Mouse (Mus musculus): Measurements from ENCODE around the gene Rora. TPM values are rescaled to one million over a fixed set of nuclear protein-coding genes. Genes with fewer than 3 reads are reported as not detected.

Gene Rora
- polyA plus RNA-seq, 1 experiment from 2014 or later, result 7.8 TPM

DNA sequence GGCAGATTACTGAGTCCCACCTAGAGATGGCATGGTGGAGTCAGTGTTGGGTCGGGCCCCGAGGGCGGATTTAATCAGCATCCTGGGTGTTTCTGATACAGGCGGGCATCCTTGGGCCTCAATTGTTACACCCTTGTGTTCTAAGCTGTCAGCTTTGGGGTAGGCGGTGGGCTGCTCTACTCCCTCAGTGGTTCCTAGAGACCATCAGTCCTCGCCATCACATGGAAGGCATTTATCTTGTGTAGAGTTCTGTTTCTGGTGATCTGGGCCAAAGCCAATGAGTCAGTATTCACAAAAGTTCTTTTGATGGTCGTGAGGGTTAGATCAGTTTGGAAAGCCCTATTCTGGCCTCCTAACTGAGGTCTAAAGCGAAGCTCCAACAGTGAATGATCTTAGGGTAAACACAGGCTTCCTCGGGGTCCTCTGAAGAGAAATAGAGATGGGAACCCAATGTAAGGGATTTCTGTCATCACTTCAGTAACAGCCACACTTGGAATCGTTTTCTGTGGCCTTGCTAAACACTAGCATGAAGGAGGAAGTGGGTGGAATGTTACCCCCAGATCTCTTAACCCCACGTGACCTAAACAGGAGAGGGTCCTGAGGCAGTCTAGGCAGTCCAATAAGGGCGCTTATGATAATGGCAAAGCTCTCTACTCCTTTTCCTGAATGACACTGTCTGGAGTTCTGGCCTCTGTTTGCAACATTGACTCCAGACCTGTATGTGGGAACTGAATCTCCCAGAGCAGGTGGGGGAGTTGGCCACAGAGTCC, 645.2 kb downstream of the Rora start:
- Histone ChIP-seq H3K27me3 (peaks cover 15% of the 10 kb centered on the region), H3K9ac (no peak overlapping the region), H3K4me2 (replicated peaks) (no peak overlapping the region), H3K27ac (no peak overlapping the region), H3K9me3 (replicated peaks) (no peaks in the 10 kb centered on the region), H3K4me1 (peaks cover 16% of the 10 kb centered on the region), H3K4me3 (no peak overlapping the region), H3K36me3 (no peaks in the 10 kb centered on the region)
- ATAC-seq (ENCODE audit: low FRiP score), result no peak
- 76% methylated on average over 12 of the region's 12 CpGs for WGBS

- Histone ChIP-seq H3K9me3 (replicated peaks) (no peaks in the 10 kb centered on the region), H3K4me2 (replicated peaks) (no peak overlapping the region), H3K27me3 (peaks cover 15% of the 10 kb centered on the region), H3K27ac (no peak overlapping the region), H3K4me1 (peaks cover 16% of the 10 kb centered on the region), H3K4me3 (no peak overlapping the region), H3K36me3 (no peaks in the 10 kb centered on the region), H3K9ac (no peak overlapping the region)
- no peak for ATAC-seq (ENCODE audit: low FRiP score)
- 77% methylated on average over 2 of the region's 2 CpGs for WGBS
Measured at GRCm38 (mm10) chr9:69299484-69299883, 645.9 kb downstream of the Rora start.

- H3K4me3 ChIP-seq, result no peak overlapping the region
- ATAC-seq (ENCODE audit: low FRiP score), result no peak
- H3K27ac ChIP-seq, result no peak overlapping the region
- H3K4me2 ChIP-seq (replicated peaks), result no peak overlapping the region
- H3K36me3 ChIP-seq, result no peaks in the 10 kb centered on the region
- peaks cover 19% of the 10 kb centered on the region for H3K4me1 ChIP-seq
- H3K9ac ChIP-seq, result no peak overlapping the region
- H3K9me3 ChIP-seq (replicated peaks), result no peaks in the 10 kb centered on the region
- peaks cover 15% of the 10 kb centered on the region for H3K27me3 ChIP-seq
- 90% methylated on average over 8 of the region's 8 CpGs for WGBS
Measured at GRCm38 (mm10) chr9:69300296-69300695, 646.7 kb downstream of the Rora start.

- no peak overlapping the region for H3K27ac ChIP-seq
- H3K9ac ChIP-seq, result no peak overlapping the region
- ATAC-seq (ENCODE audit: low FRiP score), result no peak
- no peak overlapping the region for H3K4me3 ChIP-seq
- H3K36me3 ChIP-seq, result no peaks in the 10 kb centered on the region
- H3K4me1 ChIP-seq, result peaks cover 19% of the 10 kb centered on the region
- 16% methylated on average over 9 of the region's 9 CpGs for WGBS
- H3K9me3 ChIP-seq (replicated peaks), result no peaks in the 10 kb centered on the region
- no peak overlapping the region for H3K4me2 ChIP-seq (replicated peaks)
- peaks cover 15% of the 10 kb centered on the region for H3K27me3 ChIP-seq
Measured at GRCm38 (mm10) chr9:69301445-69301844, 647.9 kb downstream of the Rora start.

DNA sequence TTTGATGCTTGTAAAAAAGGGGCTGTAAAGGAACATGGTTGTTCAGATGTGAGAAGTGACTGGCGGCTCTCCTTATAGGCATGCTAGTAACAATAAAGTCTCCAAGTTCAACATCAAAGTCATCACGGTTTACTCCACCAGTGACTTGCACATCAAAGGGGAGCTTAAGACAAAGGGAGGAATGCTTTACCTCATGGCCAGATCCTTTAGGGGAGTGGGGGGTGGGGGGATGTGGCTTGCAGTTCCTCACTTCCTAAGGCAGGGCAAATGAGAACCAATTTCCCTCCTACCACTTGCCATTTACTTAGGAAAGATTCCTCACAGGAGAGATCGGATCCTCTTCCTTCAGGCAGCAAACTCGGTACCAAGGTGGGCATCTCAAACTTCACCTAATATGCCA, 648.4 kb downstream of the Rora start:
- Histone ChIP-seq H3K4me3 (no peak overlapping the region), H3K4me2 (replicated peaks) (no peak overlapping the region), H3K27me3 (peaks cover 15% of the 10 kb centered on the region), H3K9me3 (replicated peaks) (no peaks in the 10 kb centered on the region), H3K27ac (no peak overlapping the region), H3K4me1 (peaks cover 19% of the 10 kb centered on the region), H3K36me3 (no peaks in the 10 kb centered on the region), H3K9ac (no peak overlapping the region)
- ATAC-seq (ENCODE audit: low FRiP score), result no peak
- 14% methylated on average over 4 of the region's 4 CpGs for WGBS

DNA sequence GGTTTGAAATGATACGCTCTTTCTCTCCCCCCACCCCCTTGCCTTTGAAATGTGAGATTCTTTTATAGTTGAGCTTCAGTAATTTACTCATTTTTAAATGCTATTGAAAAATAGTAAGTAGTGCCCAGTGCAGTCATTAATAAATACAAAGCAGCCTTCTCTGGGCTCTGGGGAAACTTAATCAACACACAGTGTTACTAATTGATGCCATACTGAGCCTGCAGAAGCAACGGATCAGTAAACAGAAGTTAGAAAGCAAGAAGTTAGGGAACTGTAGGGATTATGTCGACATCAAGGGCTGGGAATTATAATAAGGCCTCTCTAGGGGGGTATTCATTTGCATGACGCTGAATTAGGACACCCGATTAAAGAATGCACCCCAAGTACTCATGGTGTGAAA, 649.3 kb downstream of the Rora start:
- Histone ChIP-seq H3K4me1 (peaks cover 19% of the 10 kb centered on the region), H3K4me2 (replicated peaks) (no peak overlapping the region), H3K27me3 (peaks cover 15% of the 10 kb centered on the region), H3K36me3 (no peaks in the 10 kb centered on the region), H3K9ac (no peak overlapping the region), H3K9me3 (replicated peaks) (no peaks in the 10 kb centered on the region), H3K27ac (no peak overlapping the region), H3K4me3 (no peak overlapping the region)
- ATAC-seq (ENCODE audit: low FRiP score), result no peak
- WGBS, result 10% methylated on average over 5 of the region's 5 CpGs

GRCm38 (mm10) chr9:69303346-69303944, 649.9 kb downstream of the Rora start:
- peaks cover 15% of the 10 kb centered on the region for H3K27me3 ChIP-seq
- no peak overlapping the region for H3K27ac ChIP-seq
- H3K36me3 ChIP-seq, result no peaks in the 10 kb centered on the region
- no peak overlapping the region for H3K9ac ChIP-seq
- no peak for ATAC-seq (ENCODE audit: low FRiP score)
- no peak overlapping the region for H3K4me3 ChIP-seq
- 77% methylated on average over 4 of the region's 4 CpGs for WGBS
- peaks cover 19% of the 10 kb centered on the region for H3K4me1 ChIP-seq
- H3K4me2 ChIP-seq (replicated peaks), result no peak overlapping the region
- H3K9me3 ChIP-seq (replicated peaks), result no peaks in the 10 kb centered on the region

DNA sequence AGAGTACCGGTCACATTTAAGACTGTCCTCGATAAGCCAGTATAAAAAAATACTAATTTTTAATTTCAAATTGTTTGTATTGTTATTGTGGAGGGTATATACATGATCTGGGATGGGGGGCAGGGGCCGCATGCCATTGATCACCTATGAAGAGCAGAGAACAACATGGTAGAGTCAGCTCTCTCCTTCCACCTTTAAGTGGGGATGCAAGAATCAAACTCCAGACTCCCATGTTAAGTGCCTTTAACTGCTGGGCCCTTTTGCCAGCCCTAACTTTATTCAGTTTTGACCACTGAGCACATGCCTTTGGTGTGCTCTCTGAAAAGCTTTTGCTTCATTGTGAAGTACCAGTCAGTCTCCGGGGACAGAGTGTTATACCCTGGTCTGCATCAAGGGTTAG, 650.4 kb downstream of the Rora start:
- ATAC-seq (ENCODE audit: low FRiP score), result no peak
- Histone ChIP-seq H3K4me1 (peaks cover 19% of the 10 kb centered on the region), H3K4me3 (no peak overlapping the region), H3K27ac (no peak overlapping the region), H3K27me3 (peaks cover 15% of the 10 kb centered on the region), H3K9ac (no peak overlapping the region), H3K36me3 (no peaks in the 10 kb centered on the region), H3K4me2 (replicated peaks) (no peak overlapping the region), H3K9me3 (replicated peaks) (no peaks in the 10 kb centered on the region)
- WGBS, result 86% methylated on average over 4 of the region's 4 CpGs

- H3K27me3 ChIP-seq, result peaks cover 15% of the 10 kb centered on the region
- H3K4me3 ChIP-seq, result no peak overlapping the region
- no peaks in the 10 kb centered on the region for H3K36me3 ChIP-seq
- H3K9me3 ChIP-seq (replicated peaks), result no peaks in the 10 kb centered on the region
- 72% methylated on average over 10 of the region's 10 CpGs for WGBS
- H3K4me2 ChIP-seq (replicated peaks), result no peak overlapping the region
- H3K27ac ChIP-seq, result no peak overlapping the region
- peaks cover 19% of the 10 kb centered on the region for H3K4me1 ChIP-seq
- no peak for ATAC-seq (ENCODE audit: low FRiP score)
- H3K9ac ChIP-seq, result no peak overlapping the region
Measured at GRCm38 (mm10) chr9:69304492-69304891, 650.9 kb downstream of the Rora start.

GRCm38 (mm10) chr9:69304991-69305390, 651.4 kb downstream of the Rora start:
- Histone ChIP-seq H3K4me2 (replicated peaks) (no peak overlapping the region), H3K9me3 (replicated peaks) (no peaks in the 10 kb centered on the region)
- WGBS, result 70% methylated on average over 3 of the region's 3 CpGs

DNA sequence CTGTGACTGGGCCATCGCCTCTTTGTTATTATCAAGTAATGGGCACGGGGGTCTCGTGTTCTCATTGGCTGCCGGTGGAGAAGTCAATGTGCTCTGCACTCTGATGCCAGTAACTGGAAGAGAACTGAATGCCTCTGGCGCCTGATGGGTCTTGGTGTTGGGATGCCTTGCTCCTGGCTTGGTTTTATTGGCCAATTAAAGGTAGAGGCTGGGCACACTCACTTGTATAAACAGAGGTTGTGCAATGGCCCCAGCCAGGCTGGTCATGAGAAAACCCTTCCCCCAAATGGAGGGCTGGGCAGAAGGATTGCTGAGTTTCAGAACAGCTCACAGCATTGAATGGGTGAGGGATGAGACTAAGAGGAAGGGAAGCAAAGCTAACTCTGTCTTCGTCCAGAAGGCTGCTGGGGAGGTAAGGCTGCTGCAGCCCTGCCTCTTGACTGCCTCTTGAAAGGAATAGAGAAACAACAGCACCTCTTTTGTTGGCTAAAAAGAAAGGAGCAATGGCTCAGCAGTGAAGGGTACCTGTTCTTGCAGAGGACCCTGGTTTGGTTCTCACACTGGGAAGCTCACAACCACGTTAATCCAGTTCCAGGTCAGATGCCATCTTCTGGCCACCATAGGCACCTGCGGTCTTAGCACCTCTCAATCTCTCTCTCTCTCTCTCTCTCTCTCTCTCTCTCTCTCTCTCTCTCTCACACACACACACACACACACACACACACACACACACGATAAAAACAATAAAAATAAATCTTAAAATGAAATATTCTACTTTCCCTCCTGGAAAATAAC, 653.3 kb downstream of the Rora start:
- no peak for ATAC-seq (ENCODE audit: low FRiP score)
- peaks cover 5% of the 10 kb centered on the region; the same call in 1 of the 2 replicates for H3K27me3 ChIP-seq
- H3K9ac ChIP-seq, result no peak overlapping the region
- 85% methylated on average over 9 of the region's 9 CpGs for WGBS
- no peak overlapping the region for H3K27ac ChIP-seq
- H3K36me3 ChIP-seq, result no peaks in the 10 kb centered on the region
- H3K4me2 ChIP-seq (replicated peaks), result no peak overlapping the region
- peaks cover 13% of the 10 kb centered on the region for H3K4me1 ChIP-seq
- H3K4me3 ChIP-seq, result no peak overlapping the region
- no peaks in the 10 kb centered on the region for H3K9me3 ChIP-seq (replicated peaks)

More at GRCm38 (mm10) chr9:69304991-69305390, 651.4 kb downstream of the Rora start:
- H3K4me1 ChIP-seq, result peaks cover 19% of the 10 kb centered on the region
- H3K9ac ChIP-seq, result no peak overlapping the region
- no peak for ATAC-seq (ENCODE audit: low FRiP score)
- no peak overlapping the region for H3K27ac ChIP-seq
- peaks cover 15% of the 10 kb centered on the region for H3K27me3 ChIP-seq
- no peaks in the 10 kb centered on the region for H3K36me3 ChIP-seq
- no peak overlapping the region for H3K4me3 ChIP-seq

DNA sequence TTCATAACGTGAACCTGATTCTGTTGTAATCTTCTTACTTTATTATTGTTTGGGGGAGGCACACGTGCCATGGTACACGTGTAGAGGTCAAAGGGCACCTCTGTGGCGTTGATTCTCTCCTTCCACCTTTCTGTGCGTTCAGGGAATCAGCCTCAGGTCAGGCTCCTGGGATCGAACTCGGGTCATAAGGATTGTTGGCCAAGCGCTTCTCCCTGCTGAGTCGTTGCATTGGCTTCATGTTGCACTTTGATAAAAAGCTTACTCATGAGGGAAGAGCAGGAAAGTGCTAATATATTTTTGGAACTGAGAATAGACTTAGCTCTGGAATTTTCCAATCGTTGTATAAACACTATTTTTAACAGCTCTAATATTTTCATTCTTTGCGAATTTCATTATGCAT, 654.4 kb downstream of the Rora start:
- H3K4me3 ChIP-seq, result no peak overlapping the region
- no peaks in the 10 kb centered on the region for H3K27me3 ChIP-seq
- no peak for ATAC-seq (ENCODE audit: low FRiP score)
- peaks cover 9% of the 10 kb centered on the region for H3K4me1 ChIP-seq
- WGBS, result 89% methylated on average over 11 of the region's 11 CpGs
- no peak overlapping the region for H3K4me2 ChIP-seq (replicated peaks)
- no peak overlapping the region for H3K27ac ChIP-seq
- H3K9me3 ChIP-seq (replicated peaks), result no peaks in the 10 kb centered on the region
- H3K36me3 ChIP-seq, result no peaks in the 10 kb centered on the region
- no peak overlapping the region for H3K9ac ChIP-seq

All from hindbrain, embryonic 12.5 days (tissue).